Mouse (Mus musculus): ENCODE measurements around the gene Mkln1.

Mkln1 gene

DNA sequence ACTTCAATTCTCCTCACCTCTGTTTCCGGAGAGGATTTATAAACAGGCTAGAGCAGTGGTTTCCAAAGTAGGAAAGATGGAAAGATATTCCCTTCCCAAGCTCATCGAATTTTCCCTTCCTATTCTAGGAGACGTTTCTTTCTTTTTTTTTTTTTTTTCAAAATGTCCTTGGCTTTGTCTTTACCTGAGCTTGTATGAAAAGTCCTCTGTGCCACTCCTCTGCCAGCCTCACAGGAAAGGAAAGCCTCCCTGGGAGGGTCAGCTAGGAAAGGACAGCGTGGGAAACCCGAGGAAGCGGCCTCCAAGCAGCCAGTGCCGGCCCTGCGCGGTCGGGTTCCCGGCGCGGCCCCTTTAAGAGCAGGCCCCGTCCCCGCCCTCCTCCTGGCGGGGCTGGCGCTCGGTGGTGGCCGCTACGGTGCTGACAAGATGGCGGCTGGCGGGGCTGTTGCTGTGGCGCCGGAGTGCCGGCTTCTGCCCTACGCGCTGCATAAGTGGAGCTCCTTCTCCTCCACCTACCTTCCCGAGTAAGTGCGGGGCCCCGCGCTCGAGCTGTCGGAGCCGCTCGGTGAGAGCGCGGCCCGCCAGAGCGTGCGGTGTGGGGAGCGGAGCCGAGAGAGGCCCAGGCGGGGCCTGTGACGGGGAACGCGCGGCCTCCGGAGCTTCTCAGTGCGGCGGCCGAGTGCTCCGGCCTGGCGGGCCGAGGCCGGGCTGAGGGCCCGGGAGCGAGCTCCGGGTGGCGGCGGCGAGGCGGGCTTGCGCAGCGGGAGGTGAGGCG, at the start of gene Mkln1:
Gene Mkln1, plus strand, starts transcription at position 305 of the 775 bp plus-strand sequence.
- peak; percentile 88 for DNase-seq (ENCODE audit: low read depth, low spot score)

DNA sequence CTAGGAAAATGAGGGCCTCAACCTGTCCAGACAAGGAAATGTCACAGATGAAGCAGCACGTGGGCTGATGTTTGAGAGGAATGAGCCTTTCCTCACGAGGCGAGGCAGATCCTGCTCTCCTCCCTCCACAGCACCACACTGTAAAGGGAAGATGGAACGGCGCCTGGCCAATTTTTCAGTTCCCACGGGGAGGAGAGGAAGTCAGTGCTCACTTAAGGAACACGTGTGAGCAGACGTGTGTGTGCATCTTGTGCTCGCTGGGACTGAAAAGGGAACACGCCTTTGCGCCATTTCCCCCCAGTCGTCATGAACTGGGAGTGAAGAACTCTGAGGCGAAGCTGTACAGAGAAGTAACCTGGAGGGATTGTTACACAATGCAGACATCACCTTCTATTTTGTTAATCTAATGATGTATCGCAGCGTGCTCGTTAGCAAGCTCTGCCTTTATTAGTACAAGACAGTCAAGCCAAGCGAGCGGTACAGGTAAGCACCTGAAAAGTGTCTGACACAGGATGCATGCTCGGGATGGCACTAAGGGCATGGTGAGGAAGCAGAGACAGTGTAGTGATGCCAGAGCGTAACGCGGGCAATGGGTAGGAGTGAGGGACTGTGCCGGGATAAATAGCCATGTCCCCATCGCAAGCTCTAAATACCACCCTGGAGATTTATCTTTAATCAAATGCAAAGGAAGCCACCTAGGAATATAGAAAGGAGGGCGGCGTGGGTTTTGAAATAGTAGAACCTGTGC, 41.9 kb upstream of the Mkln1 start:
- no peak for DNase-seq (ENCODE audit: low read depth, low spot score)

DNA sequence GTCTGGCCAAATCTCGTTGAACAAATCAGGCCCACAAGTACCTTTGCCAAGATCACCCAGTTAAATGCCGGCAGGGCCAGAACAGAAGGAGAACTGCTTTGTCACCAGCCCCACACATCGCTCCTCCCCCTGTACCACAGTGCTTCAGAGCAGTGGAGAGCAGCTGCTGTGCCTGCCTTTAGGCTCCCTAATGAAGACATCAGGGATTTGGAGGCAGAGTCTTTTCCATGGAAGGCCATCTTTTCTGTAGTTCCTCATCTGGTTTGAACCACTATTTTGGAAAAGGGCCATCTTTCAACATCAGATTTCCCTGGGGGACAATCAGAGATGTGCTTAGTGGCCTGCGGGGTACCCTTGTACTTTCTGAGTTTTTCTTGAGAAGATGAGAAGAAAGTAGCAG, 41.2 kb upstream of the Mkln1 start:
- no peak for DNase-seq (ENCODE audit: low read depth, low spot score)

DNA sequence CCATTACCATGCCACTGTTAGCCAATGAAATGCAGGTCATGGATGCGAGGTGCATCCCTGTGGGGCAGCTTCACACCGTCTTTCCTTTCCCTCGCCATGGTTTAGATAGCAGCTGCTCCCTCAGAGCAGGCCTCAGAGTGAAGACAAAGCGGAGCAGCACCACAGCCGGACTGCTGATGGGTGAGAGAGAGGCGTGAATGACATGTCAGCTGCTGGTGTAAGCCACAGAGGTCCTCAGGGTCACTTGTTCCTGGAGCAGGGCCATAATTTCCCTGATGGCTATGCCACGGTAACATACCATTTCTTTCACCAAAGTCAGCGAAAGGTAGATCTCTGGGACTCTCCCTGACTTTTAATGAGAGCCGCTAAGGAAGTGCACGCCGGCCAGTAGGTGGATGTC, 35.9 kb upstream of the Mkln1 start:
- DNase-seq (ENCODE audit: low read depth, low spot score) = no peak

DNA sequence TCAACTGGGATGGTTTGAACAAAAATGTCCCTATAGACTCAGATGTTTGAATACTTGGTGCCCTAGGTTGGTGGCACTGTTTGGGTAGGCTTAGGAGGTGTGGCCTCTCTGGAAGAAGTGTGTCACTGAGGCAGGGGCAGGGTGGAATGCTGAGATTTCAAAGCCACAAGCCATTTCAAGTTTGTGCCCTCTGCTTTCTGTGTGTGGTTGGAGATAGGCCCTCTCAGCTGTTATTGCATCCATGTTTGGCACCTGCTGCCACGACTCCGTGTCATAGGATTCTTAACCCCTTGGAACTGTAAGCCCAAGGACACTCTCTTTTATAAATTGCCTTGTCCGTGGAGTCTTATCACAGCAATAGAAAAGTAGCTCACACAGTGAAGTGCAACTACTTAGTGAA, 34.1 kb upstream of the Mkln1 start:
- DNase-seq (ENCODE audit: low read depth, low spot score) = no peak

DNA sequence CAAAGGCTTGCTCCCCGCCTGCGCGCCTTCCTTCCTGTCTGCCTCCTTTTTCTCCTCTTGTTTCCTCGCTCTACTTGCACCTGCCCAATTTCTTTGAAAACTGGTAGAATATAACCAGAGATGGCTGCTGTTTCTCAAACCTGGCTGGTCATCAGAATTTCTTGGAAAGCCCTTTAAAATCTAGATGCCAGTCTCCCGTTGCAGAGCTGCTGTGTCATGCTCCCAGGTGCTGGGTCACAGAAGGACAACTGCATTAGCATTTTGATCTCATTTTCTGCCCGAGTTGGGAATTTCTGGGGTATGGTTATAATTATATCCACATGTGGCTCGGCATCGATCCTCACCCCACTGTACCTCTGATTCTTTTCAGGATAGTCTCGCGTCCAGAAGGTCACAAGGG, 30.6 kb upstream of the Mkln1 start:
- no peak for DNase-seq (ENCODE audit: low read depth, low spot score)

DNA sequence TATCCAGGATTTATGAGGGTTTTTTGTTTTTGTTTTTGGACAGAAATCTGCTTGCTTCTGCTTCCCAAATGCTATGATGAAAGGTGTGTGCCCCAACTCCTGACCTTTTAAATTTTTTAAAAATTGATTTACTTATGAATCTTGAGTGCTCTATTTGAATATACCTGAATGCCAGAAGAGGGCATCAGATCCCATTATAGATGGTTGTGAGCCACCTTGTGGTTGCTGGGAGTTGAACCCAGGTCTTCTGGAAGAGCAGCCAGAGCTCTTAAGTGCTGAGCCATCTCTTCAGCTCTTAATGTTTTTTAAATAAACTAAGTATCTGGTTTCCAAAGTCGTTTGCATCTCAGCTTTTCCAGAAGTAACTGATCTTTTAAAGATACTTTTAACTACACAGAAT, 30.0 kb upstream of the Mkln1 start:
- no peak for DNase-seq (ENCODE audit: low read depth, low spot score)

DNA sequence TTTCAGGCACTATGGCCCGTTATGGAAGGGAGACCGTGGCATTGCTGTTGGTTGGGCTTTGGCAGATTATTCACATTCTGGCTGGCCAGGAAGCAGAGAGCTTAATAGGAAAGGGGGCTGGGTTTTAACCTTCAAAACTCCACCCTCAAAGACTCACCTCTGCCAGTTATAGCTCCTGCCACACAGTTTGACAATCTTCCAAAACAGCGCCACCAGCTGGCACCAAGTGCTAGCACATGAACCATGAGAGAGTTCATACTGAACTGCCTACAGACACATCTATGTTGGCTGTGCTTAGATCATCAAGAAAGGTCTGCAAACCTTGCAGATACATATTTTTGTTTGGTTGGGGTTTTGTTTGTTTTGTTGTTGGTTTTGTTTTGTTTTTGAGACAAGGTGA, 28.7 kb upstream of the Mkln1 start:
- peak; percentile 15 for DNase-seq (ENCODE audit: low read depth, low spot score)

DNA sequence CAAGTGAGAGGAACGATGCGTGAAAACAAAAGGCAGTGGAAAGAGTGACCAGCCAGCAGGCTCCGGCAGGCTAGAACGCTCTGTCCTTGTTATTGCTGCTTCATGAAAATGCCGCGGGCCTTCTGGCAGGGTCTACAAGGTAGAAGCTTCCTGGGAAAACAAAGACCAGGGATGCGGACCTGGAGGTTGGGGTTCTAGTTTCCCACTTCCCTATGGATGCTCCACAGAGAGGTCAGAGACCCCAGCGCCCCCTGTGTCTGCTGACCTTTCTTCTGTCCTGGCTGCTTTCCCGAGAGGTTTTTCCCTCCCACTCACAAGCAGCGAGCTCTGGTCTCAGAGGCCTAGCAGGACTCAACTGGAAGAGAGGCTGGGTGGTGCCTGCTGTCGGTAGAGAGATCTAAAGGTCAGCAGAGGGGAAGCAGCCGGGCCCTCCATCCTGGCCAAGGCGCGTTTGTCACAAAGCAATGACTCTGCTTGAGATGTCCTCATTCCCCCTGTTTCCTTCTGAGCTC, 27.9 kb upstream of the Mkln1 start:
- no peak for DNase-seq (ENCODE audit: low read depth, low spot score)

DNA sequence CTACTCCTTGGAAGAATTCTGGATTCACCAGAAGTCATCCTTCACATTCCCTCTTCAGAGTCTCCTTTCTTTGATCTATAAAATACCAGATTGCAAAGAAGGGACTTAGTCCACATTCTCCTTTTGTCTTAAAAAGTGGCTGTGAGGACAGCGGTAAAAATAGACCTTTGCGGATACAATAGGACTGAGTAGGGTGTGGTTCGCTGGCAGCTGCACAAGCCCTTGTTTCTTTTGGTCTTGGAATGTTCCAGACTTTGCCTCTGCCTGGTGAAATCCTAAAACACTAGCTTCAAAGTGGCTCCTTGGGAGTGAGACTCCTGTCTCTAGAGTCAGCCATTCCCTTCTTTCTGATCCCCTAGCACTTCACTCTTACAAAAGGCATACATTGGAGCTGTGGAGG, 27.4 kb upstream of the Mkln1 start:
- DNase-seq (ENCODE audit: low read depth, low spot score) = no peak

DNA sequence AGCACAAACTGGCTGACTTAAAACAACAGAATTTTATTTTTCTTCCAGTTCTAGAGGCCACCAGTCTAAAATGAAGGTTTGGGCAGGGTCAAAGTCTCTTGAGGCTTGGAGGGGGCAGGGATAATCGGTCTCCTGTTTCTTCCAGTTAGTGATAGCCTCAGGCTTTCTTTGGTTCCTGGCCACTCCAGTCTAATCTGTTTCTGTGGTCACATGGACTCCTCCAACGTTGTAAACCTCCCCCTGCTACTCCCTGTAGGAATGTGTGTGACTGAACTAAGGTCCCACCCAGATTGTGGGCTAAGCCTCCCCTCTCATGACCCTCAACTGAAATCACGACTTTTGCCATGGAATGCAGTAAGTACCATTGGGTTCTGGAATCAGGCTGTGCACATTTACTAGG, 25.9 kb upstream of the Mkln1 start:
- no peak for DNase-seq (ENCODE audit: low read depth, low spot score)

DNA sequence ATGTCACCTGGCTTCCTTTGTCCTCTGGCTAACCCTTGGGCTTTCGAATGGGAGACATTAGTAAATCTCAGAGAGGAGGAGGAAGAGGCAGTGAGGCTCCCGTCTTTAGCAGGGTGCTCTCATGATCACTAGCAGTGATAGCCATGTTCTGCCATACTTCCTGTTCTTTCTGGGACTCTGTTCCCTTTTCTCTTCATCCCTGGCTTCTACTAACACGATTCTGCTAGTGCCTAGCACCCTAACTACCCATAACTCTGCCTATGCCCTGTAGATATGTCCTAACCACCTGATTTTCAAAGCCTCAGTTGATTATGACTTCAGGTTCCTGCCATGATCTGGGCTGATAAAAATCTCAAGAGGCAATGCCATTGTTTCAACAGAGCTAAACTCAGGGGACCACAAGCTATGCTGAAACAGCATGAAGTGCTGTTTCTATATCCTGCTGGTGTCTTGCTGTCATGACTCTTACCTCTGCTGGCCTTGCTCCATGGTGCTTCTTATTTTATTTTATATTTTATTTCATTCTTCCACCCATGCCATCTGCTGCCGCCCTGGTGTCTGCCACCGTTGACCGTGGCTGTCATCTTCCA, 25.4 kb upstream of the Mkln1 start:
- DNase-seq (ENCODE audit: low read depth, low spot score) = no peak

DNA sequence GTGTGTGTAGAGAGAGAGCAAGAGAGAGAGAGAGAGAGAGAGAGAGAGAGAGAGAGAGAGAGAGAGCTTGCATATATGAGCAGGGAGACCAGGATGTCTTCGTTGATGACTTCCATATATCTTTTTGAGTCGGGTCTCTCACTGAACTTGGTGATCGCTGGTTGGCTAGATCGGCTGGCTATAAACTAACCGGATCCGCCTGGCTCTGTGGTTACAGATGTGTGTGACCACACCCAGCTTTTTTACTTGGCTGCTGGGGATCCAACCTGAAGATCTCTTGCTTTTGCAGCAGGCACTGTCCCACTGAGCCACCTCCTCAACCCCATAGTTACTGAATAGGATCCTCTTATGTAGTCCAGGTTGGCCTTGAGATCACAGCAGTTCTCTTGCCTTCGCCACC, 15.5 kb upstream of the Mkln1 start:
- DNase-seq (ENCODE audit: low read depth, low spot score) = no peak

DNA sequence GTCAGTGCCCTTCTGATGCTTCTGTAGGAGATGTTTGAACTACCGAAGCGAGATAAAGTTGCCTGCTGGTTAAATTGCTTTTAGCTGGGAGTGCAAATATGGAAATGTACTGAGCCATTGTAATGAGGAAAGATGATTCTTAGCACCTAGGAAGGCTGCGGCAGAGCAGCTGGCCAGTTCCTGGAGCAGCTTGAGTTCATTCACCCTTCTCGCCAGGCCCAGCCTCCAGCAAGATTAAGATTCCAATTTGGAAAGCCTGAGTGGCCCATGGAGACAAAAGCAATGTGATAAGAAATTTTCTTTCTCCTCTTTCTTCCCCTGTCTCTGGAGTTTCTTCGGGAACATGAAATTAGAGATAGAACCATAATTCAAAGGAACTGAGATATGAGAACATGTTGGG, 13.7 kb upstream of the Mkln1 start:
- no peak for DNase-seq (ENCODE audit: low read depth, low spot score)

DNA sequence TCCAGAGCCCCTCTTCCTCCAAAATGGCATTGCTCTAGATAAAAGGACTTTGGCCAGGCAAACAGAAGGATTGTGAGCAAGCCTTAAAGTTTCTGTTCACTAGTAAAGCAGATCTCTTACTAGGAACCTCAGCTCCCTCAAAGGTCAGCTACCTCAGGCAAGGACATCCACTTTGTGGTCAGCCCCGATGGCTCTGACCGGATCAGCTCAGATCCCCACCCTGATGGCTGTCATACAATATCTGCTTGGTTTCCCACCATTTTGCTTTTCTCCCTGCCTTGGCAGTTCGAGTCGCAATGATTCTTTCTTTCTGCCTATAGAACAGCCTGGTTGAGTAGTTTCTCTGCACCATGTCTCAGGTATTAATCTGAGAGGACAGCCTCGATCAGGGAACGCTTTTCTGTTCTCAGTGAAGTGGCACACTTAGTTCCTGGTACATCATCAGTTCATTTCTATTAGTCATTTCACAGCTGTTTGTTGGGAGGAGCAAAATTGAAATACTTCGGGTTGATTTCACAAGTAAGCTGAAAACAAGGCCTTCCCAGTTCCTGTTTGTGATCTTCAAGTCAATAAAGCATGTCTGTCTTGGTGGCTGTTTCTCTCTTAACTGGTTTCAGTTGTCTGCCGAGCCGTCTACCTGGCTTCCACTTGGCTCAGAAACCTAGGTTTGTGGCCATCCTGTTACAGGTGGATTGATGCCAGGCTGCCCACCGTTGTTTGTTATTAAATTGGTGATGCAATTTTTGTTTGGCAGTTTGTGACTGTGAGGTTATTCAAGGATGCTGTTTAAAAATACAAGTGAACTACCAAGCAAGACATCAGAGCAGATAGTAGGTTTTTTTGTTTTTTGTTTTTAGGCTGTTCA, 13.0 kb upstream of the Mkln1 start:
- no peak for DNase-seq (ENCODE audit: low read depth, low spot score)

DNA sequence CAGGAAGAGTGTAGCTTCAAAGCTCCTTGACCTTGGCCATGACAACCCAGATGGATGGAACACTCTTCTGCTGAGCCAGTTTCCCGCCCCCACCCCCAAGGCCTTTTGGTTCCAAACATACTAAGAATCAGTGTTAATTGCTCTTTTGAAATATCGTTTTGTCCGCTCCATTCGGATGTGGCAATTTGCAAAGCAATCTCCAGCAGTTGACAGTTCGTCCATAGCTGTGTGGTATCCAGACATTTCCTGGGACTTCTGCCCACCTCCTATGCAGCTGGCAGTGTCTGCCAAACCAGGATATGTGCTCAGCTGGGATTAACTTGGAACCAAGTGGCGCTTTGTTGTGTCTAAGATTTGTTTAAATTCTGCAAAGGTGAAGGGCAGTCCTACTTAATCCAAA, 8.8 kb upstream of the Mkln1 start:
- DNase-seq (ENCODE audit: low read depth, low spot score) = no peak

DNA sequence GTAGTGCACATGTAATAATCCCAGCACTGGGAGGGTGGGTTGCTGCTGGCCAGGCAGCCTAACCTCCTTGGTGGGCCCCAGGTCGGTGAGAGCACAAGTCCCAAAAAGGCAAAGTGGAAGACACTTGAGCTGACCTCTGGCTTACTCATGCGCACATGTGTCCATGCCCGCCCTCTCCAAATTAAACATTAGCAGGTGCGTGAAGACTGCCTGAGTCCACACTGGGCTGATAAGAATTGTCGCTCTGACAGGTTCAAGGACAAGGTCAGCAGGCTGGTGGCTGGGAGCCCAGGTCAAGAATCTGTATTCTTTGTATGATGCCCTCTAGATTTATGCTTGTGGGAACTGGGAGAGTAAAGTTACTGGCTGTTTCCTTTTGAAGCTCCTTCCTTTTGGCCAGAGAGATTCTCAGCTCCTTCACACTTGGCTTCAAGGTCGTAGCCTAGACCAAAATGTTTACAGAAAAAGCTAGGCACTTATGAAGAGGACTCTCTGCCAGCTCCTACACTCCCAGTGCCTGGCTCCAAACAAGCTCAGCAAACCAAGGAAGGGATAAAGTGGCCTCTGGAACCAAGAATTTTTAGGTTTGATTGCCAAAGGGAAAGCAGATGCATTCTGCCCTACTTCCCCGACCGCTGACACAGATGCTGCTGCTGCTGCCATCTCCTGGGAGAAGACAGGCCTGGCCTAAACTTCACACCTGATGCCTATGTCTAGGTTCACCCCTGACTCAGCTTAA, 8.1 kb upstream of the Mkln1 start:
- peak; percentile 8 for DNase-seq (ENCODE audit: low read depth, low spot score)

DNA sequence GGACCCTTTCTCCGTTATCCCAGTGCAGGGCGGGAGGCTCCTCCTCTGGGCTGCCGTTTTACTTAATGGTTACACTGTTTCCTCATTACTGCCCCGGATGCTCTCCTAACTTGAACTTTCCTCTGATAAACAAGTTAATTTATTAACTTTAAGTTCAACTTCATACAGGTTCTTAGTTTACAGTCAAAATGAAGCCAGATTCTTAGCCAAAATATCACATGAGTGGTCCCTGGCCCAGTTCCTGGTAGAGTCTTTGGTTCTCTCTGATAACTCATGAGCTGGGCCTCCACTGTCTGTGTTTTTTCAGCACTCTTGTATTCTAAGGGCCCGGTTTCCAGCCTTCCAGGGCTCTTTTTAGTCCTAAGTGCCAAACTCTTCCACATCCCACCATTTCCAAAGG, 5.7 kb upstream of the Mkln1 start:
- no peak for DNase-seq (ENCODE audit: low read depth, low spot score)

DNA sequence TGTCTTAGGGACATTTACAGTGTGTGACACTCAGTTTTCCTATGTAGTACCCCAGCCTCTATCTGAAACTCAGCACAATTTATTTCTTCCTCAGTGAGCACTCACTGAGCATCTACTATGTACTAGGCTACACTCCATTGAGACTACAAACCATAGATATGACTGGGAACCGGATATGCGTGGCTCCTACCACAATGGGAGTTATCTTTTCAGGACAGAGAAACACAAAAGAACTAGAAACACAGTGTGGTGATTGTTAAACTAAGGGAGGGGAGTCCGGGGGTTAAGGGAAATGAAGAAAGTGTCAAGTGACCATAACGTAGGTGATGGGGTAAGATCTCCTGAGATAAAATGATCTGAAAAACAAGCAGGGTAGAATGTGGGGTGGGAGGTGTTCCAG, 2.4 kb upstream of the Mkln1 start:
- DNase-seq (ENCODE audit: low read depth, low spot score) = no peak

DNA sequence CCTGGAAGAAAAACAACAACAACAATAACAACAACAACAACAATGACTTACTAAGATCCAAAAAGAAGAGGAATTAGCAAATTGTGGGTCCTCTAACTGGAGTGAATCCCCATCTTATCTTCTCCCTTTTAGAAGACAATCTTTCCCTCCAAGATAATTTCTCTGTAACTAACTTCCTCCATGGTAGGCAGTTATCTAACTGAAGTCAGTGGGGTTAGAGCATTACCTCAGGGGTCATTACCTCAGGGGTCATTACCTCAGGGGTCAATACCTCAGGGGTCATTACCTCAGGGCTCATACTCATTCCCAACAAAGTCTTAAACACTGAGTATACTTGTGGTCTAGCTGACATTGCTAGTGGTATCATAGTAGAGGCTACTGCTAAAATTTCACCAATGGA, 1.2 kb upstream of the Mkln1 start:
- DNase-seq (ENCODE audit: low read depth, low spot score) = no peak
